Mouse (Mus musculus): ENCODE measurements at regions not wholly inside any gene's neighbourhood (a gene's known extent, or its start where the extent isn't known, plus 50 kb on each side); places are given as distances from the start of the nearest gene placed in this dataset.

- no peaks in the 10 kb centered on the region for H3K36me3 ChIP-seq
- H3K9me3 ChIP-seq (replicated peaks) = no peaks in the 10 kb centered on the region
- DNase-seq (ENCODE audit: low spot score) = no peak
- H3K27ac ChIP-seq = no peak overlapping the region
- H3K4me1 ChIP-seq = peaks cover 7% of the 10 kb centered on the region
- 81% methylated on average over 5 of the region's 5 CpGs for WGBS
- H3K4me3 ChIP-seq = no peak overlapping the region
- peaks cover 15% of the 10 kb centered on the region for H3K27me3 ChIP-seq (ENCODE audit: low read depth, poor library complexity, severe bottlenecking)
These were observed 354.7 kb upstream of the Mki67 start for GRCm38 (mm10) chr7:136070881-136071280.

DNA sequence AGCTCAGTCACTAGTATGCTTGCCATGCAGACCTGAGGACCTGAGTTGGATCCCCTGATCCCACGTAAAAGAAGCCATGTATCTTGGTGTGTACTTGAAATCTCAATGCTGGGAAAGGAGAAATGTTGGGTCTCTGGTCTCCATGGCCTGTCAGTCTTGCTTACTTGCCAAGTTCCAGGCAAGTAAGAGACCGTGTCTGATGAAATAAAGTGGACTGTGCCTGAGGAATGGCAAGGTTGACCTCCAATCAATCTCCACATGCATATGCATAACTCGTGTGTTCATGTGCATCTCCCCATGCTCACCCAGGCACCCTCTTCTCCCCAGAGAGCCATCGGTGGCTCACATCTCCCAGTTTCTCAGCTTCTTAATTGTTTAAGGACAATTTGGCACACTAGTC, 355.2 kb upstream of the Mki67 start:
- H3K9me3 ChIP-seq (replicated peaks) = no peaks in the 10 kb centered on the region
- H3K27me3 ChIP-seq (ENCODE audit: low read depth, poor library complexity, severe bottlenecking) = peaks cover 15% of the 10 kb centered on the region
- peaks cover 6% of the 10 kb centered on the region; the same call in 1 of the 2 replicates for H3K4me1 ChIP-seq
- no peak for DNase-seq (ENCODE audit: low spot score)
- H3K36me3 ChIP-seq = no peaks in the 10 kb centered on the region
- no peak overlapping the region for H3K27ac ChIP-seq
- no peak overlapping the region for H3K4me3 ChIP-seq
- WGBS = 85% methylated on average over 4 of the region's 4 CpGs

GRCm38 (mm10) chr7:136073265-136073799, 357.2 kb upstream of the Mki67 start:
- Histone ChIP-seq H3K27ac (no peak overlapping the region), H3K36me3 (no peaks in the 10 kb centered on the region), H3K4me1 (peaks cover 6% of the 10 kb centered on the region; the same call in 1 of the 2 replicates), H3K27me3 (ENCODE audit: low read depth, poor library complexity, severe bottlenecking) (peaks cover 15% of the 10 kb centered on the region), H3K4me3 (no peak overlapping the region), H3K9me3 (replicated peaks) (no peaks in the 10 kb centered on the region)
- WGBS = 75% methylated on average over 6 of the region's 6 CpGs
- no peak for DNase-seq (ENCODE audit: low spot score)

- no peak for DNase-seq (ENCODE audit: low spot score)
- Histone ChIP-seq H3K36me3 (no peaks in the 10 kb centered on the region), H3K27me3 (ENCODE audit: low read depth, poor library complexity, severe bottlenecking) (peaks cover 15% of the 10 kb centered on the region), H3K4me1 (peaks cover 6% of the 10 kb centered on the region; the same call in 1 of the 2 replicates), H3K27ac (no peak overlapping the region), H3K4me3 (no peak overlapping the region), H3K9me3 (replicated peaks) (no peaks in the 10 kb centered on the region)
- WGBS = 68% methylated on average over 2 of the region's 2 CpGs
These were observed 357.9 kb upstream of the Mki67 start for GRCm38 (mm10) chr7:136074043-136074442.

DNA sequence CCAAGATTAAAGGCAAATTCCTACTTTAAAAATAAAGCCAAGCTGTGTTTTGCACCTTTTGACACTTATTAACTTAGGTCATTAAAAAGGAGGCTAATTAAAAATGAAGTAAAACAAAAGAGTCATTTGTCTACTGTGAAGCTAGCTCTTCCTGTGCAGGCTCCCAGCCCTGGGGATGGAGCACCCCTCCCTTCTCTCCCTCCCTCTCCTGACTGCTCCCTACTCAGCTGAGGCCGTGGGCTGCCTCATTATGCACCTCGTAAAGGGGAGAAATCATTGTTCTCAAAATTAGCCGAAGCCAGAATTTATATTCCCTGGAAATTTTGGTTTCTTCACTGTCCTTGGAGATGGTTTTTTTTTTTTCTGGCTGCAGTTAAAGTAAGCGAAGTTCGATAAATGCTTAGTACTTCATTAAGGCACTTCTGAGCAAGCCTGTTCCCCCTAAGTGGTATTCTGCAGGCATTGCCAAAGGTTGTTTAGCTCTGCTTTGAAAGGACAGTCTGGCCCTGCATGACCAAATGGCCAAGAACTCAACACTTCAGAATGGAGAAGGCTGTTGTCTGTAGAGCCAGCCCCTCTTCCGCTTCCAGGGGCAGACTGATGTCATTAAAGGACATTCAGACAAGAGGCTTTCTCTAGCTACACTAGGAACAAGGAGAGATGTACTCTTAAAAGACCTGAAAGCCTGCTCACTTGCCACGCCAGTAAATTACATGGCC, 365.5 kb upstream of the Mki67 start:
- Histone ChIP-seq H3K4me1 (peaks cover 41% of the 10 kb centered on the region), H3K27me3 (ENCODE audit: low read depth, poor library complexity, severe bottlenecking) (peaks cover 33% of the 10 kb centered on the region), H3K9me3 (replicated peaks) (no peaks in the 10 kb centered on the region), H3K36me3 (no peaks in the 10 kb centered on the region), H3K4me3 (no peak overlapping the region), H3K27ac (peak overlapping the region; percentile 75)
- DNase-seq (ENCODE audit: low spot score) = no peak
- WGBS = 34% methylated on average over 7 of the region's 7 CpGs

GRCm38 (mm10) chr7:136082253-136082867, 366.2 kb upstream of the Mki67 start:
- DNase-seq (ENCODE audit: low spot score) = peak; percentile 31
- 78% methylated on average over 4 of the region's 4 CpGs for WGBS
- Histone ChIP-seq H3K4me1 (peaks cover 42% of the 10 kb centered on the region), H3K4me3 (no peak overlapping the region), H3K9me3 (replicated peaks) (no peaks in the 10 kb centered on the region), H3K27ac (peak overlapping the region; percentile 75), H3K27me3 (ENCODE audit: low read depth, poor library complexity, severe bottlenecking) (peaks cover 35% of the 10 kb centered on the region), H3K36me3 (no peaks in the 10 kb centered on the region)

GRCm38 (mm10) chr7:136083005-136083404, 366.8 kb upstream of the Mki67 start:
- 83% methylated on average over 10 of the region's 10 CpGs for WGBS
- H3K4me1 ChIP-seq = peaks cover 48% of the 10 kb centered on the region
- peaks cover 42% of the 10 kb centered on the region for H3K27me3 ChIP-seq (ENCODE audit: low read depth, poor library complexity, severe bottlenecking)

DNA sequence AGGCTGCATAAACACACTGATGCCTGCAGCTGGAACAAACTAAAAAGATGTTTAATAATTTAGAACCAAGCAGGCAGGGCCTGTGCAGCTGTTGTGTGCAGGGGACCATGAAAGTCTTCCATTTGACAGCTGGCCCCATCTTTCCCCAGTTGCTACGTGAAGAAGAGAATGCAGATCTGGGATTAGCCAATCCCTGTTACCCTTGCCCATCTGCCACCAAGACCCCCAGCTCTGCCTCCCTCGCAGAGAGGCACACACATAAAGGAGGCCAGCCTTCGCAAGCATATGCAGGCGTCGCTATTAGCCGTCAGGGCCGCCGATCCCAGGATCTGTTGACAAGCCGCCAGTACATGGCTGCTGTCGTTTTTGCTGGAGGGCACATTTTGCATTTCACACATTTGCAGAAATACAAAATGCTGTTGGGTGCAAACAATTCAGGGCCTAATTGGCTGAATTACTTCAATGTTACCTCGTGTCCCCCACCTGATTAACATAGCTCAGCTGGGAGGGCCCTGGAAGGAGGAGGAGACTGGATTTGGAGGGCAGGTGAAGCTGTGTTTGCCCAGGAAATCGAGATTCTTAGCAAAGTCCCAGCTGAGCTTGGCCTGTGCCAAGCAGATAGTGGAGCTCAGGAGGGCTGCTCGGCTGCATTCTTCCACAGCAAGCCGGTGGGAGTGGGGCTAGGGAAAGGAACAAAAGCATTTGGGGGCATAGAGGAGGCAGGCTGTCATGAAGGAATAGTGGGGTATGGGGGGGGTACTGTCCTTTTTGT, 367.6 kb upstream of the Mki67 start:
- Histone ChIP-seq H3K27ac (peak overlapping the region; percentile 38; the same call in 1 of the 2 replicates), H3K36me3 (no peaks in the 10 kb centered on the region), H3K9me3 (replicated peaks) (no peaks in the 10 kb centered on the region), H3K27me3 (ENCODE audit: low read depth, poor library complexity, severe bottlenecking) (peaks cover 42% of the 10 kb centered on the region), H3K4me1 (peaks cover 56% of the 10 kb centered on the region), H3K4me3 (no peak overlapping the region)
- 39% methylated on average over 14 of the region's 14 CpGs for WGBS
- peak; percentile 38 for DNase-seq (ENCODE audit: low spot score)

More at GRCm38 (mm10) chr7:136083005-136083404, 366.8 kb upstream of the Mki67 start:
- H3K4me3 ChIP-seq = no peak overlapping the region
- no peaks in the 10 kb centered on the region for H3K9me3 ChIP-seq (replicated peaks)
- peak overlapping the region; percentile 38; the same call in 1 of the 2 replicates for H3K27ac ChIP-seq
- DNase-seq (ENCODE audit: low spot score) = peak; percentile 25
- H3K36me3 ChIP-seq = no peaks in the 10 kb centered on the region

DNA sequence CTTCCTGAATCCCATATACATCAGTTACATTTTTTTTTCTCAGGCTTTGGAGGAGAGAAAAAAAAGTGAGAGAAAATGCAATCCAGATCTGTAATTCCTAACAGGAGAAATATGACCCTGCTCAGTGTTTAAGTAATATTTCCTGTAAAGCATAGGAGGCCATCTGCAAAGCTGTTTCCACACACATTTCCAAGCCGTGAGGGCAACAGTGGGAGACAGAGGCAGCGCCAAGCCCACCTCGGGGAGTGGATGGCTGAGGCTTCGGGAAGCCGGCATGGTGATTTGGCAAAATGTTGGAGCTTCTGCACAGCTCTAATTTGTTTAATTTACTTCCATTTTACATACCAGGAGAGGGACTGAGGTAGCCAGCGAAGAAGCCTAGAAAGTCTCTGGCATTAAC, 372.6 kb upstream of the Mki67 start:
- Histone ChIP-seq H3K27me3 (ENCODE audit: low read depth, poor library complexity, severe bottlenecking) (peaks cover 30% of the 10 kb centered on the region), H3K27ac (no peak overlapping the region; the same call in 1 of the 2 replicates), H3K36me3 (no peaks in the 10 kb centered on the region), H3K4me3 (no peak overlapping the region), H3K9me3 (replicated peaks) (no peaks in the 10 kb centered on the region), H3K4me1 (peaks cover 39% of the 10 kb centered on the region)
- peak; percentile 27 for DNase-seq (ENCODE audit: low spot score)
- WGBS = 86% methylated on average over 6 of the region's 6 CpGs

DNA sequence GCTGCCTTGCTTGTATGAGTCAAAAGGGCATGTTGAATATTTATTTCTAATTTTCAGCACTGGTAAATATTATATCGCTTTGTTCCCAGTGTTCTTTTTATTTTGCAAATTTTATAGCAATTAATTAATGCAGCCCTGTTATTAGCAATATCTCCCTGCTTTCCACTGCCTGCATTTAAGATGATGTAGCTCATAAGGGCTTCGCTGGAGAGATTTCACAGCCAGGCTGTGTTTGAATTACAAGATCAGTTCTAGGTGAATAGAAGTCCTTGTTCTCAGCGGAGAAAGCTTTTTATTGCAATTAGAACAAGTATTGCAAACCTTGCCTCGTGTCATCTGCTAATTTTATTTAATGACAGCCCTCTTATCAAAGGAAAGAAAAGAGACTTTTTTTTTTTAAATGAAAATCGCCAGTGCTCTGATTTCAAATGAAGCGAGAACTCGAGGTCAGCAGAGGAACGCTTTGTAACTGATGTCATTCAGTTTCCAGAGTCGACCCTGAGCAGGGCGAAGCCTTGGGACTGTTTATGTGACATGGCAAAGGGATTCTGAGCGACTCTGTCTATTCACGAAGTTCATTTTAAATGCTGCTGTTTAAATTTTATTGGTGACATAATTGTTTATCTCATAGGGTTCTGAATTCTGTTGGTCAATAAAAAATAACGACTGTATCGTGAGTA, 378.7 kb upstream of the Mki67 start:
- Histone ChIP-seq H3K27ac (no peak overlapping the region), H3K4me1 (peaks cover 29% of the 10 kb centered on the region), H3K36me3 (no peaks in the 10 kb centered on the region), H3K9me3 (replicated peaks) (no peaks in the 10 kb centered on the region), H3K4me3 (no peak overlapping the region), H3K27me3 (ENCODE audit: low read depth, poor library complexity, severe bottlenecking) (no peaks in the 10 kb centered on the region)
- DNase-seq (ENCODE audit: low spot score) = no peak
- 79% methylated on average over 14 of the region's 14 CpGs for WGBS

DNA sequence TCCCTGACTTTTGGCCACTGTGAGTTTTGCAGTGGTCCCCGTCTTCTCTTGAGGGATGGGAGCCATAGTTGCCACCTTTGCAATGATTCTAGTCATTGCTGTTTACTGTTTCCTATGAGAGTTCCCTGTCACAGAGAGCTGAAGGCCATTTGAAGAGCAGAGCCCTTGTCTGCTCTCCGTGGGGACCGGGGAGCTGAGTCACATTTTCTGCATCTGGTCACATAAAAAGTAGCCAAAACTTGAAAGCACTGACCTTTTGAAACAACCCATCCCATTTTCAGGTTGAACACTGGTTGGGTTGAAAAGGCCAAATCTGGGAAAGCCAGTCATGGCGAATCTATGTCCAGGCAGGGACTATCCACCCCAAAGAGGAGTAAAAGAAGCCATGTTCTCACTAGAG, 387.9 kb upstream of the Mki67 start:
- no peaks in the 10 kb centered on the region for H3K9me3 ChIP-seq (replicated peaks)
- no peak overlapping the region for H3K27ac ChIP-seq
- no peaks in the 10 kb centered on the region for H3K27me3 ChIP-seq (ENCODE audit: low read depth, poor library complexity, severe bottlenecking)
- H3K36me3 ChIP-seq = no peaks in the 10 kb centered on the region
- WGBS = 93% methylated on average over 4 of the region's 4 CpGs
- no peak overlapping the region for H3K4me3 ChIP-seq
- DNase-seq (ENCODE audit: low spot score) = peak; percentile 7
- no peaks in the 10 kb centered on the region for H3K4me1 ChIP-seq

DNA sequence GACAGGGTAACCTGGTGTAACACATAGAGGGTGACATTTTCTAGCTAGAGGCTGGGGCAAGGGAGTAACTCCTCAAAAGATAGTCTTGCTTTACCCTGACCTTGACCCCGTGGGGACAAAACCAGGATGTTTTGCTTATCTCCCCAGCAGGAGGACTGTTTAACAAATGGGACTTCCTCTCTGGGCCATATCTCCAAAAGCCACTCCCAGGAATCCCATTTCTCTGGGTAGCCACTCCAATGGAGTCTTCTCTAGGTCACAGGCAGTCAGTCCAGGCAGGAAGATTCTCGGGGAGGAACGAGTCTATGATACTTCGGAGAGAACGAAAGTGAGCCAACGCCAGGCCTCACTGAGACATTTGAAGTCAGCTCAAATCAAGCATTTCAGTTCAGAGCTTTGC, 396.0 kb upstream of the Mki67 start:
- Histone ChIP-seq H3K27ac (no peak overlapping the region), H3K9me3 (replicated peaks) (no peaks in the 10 kb centered on the region), H3K27me3 (ENCODE audit: low read depth, poor library complexity, severe bottlenecking) (no peaks in the 10 kb centered on the region), H3K4me1 (no peaks in the 10 kb centered on the region), H3K36me3 (no peaks in the 10 kb centered on the region), H3K4me3 (no peak overlapping the region)
- 64% methylated on average over 6 of the region's 6 CpGs for WGBS
- DNase-seq (ENCODE audit: low spot score) = peak; percentile 11

Measured in limb, embryonic 10.5 days (tissue).